Mouse (Mus musculus) heart, adult 2 months (tissue): ENCODE measurements at regions not wholly inside any gene's neighbourhood (a gene's known extent, or its start where the extent isn't known, plus 50 kb on each side); places are given as distances from the start of the nearest gene placed in this dataset.

Experiments
- DNase-seq, 2 experiments: peaks; one replicate each; pipeline ENCODE4 v3.0.0; 2021
- H3K27ac ChIP-seq: fragments of 200-600 bp; 2 replicates; pipeline ENCODE4 v1.8.1; 2022
- H3K27me3 ChIP-seq: fragments of 200-500 bp; 2 replicates; pipeline ENCODE4 v1.6.1; 2012; ENCODE audit warnings: mild to moderate bottlenecking, low read length, inconsistent platforms, mixed read lengths; ENCODE audit not compliant: control insufficient read depth, insufficient read depth
- H3K36me3 ChIP-seq: fragments of 200-500 bp; 2 replicates; pipeline ENCODE4 v1.6.1; 2012; ENCODE audit warnings: low read length, inconsistent platforms; ENCODE audit not compliant: control insufficient read depth, insufficient read depth
- H3K4me1 ChIP-seq: fragments of 200-500 bp; 2 replicates; pipeline ENCODE4 v1.6.1; 2011; ENCODE audit warnings: low read length; ENCODE audit not compliant: control insufficient read depth, insufficient read depth
- H3K4me3 ChIP-seq: fragments of 200-600 bp; 2 replicates; pipeline ENCODE4 v1.8.1; 2022
- H3K79me2 ChIP-seq: fragments of 200-500 bp; replicated peaks from 2 replicates; pipeline ENCODE4 v1.6.1; 2012; ENCODE audit warnings: mild to moderate bottlenecking, inconsistent platforms, low read length, moderate library complexity, mixed read lengths; ENCODE audit not compliant: control insufficient read depth, insufficient read depth
- H3K9ac ChIP-seq: fragments of 200-500 bp; 2 replicates; pipeline ENCODE4 v1.6.1; 2012; ENCODE audit warnings: low read depth, mild to moderate bottlenecking, control low read depth, inconsistent platforms, low read length, mixed read lengths
- CTCF ChIP-seq: fragments of 200-600 bp; IDR thresholded peaks from 2 replicates; pipeline ENCODE4 v1.8.1; 2022; ENCODE audit warnings: antibody characterized with exemption, mild to moderate bottlenecking, moderate library complexity
- EP300 ChIP-seq: fragments of 200-500 bp; IDR thresholded peaks from 2 replicates; pipeline ENCODE4 v1.6.1; 2011; ENCODE audit warnings: low read depth, low read length, control low read depth; ENCODE audit not compliant: insufficient read depth
- POLR2A ChIP-seq: fragments of 200-500 bp; IDR thresholded peaks from 2 replicates; pipeline ENCODE4 v1.6.1; 2011; ENCODE audit warnings: mild to moderate bottlenecking, low read depth, low read length, control low read depth; ENCODE audit not compliant: insufficient read depth
- WGBS: fragments of 180-500 bp; shearing (Covaris S2); methylation state at CpG from one replicate; pipeline ENCODE4 v1.1.7; 2018; 5-methylcytosine and 5-hydroxymethylcytosine counted together
- intact Hi-C: fragments of 180-260 bp; cut with DNase I; formaldehyde crosslinking; loops from one replicate; pipeline ENCODE4 v1.15.1; 2025

DNA sequence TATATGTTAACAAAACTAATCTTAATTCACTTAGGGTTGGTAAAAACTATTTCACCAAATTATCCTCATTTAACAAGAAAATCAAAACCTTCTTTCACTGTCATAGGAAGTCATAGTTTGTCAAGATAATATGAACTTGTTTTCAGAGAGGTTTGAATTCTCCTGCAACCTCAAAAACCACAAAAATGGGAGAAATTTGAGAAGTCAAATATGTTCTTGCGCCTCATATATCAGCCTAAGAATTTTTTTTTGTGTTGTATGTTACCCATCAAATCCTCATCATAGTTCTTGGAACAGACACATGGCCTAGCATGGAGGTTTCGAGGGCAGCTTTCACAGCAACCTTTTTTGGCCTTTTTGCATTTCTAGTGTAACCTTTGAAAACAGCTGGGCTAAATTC lies 342.5 kb upstream of the Adamts9 start:
- H3K79me2 ChIP-seq = no peaks in the 10 kb centered on the region
- 97% methylated on average over 2 of the region's 2 CpGs for WGBS
- TF ChIP-seq EP300 = no peak
- TF ChIP-seq POLR2A = no peak
- no peak for TF ChIP-seq CTCF
- intact Hi-C loops = no loop called here
- no peaks in the 10 kb centered on the region for H3K4me1 ChIP-seq
- H3K27me3 ChIP-seq = no peaks in the 10 kb centered on the region
- H3K4me3 ChIP-seq = no peak overlapping the region
- no peak for DNase-seq
- H3K27ac ChIP-seq = no peak overlapping the region
- no peaks in the 10 kb centered on the region for H3K36me3 ChIP-seq
- no peak overlapping the region for H3K9ac ChIP-seq

DNA sequence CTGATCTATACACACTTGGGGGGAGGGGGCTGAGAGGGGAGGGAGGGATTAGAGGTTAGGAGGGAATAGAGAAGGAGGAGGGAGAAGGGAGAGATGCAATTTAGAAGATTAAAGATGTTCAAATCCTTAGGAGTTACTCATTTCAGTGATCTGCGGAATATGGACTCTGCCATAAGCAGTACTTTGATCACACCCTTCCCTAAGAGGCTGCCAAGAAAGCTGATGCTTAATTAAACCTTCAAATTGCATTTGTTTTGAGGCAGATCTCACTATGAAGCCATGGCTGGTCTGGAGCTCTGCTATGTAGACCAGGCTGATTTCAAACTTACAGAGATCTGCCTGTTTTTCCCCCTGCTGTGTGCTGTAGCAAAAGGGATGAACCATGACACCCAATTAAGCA lies 338.2 kb upstream of the Adamts9 start:
- 72% methylated on average over 1 of the region's 1 CpGs for WGBS
- H3K27me3 ChIP-seq = no peaks in the 10 kb centered on the region
- H3K27ac ChIP-seq = no peak overlapping the region
- H3K4me3 ChIP-seq = no peak overlapping the region
- H3K36me3 ChIP-seq = no peaks in the 10 kb centered on the region
- no peaks in the 10 kb centered on the region; the same call in 1 of the 2 replicates for H3K4me1 ChIP-seq
- no peak overlapping the region for H3K9ac ChIP-seq
- TF ChIP-seq EP300 = no peak
- TF ChIP-seq POLR2A = no peak
- no peak for TF ChIP-seq CTCF
- no peaks in the 10 kb centered on the region for H3K79me2 ChIP-seq
- intact Hi-C loops = no loop called here
- no peak for DNase-seq

- 30% methylated on average over 12 of the region's 12 CpGs for WGBS
- peaks cover 7% of the 10 kb centered on the region for H3K4me1 ChIP-seq
- no peak overlapping the region for H3K4me3 ChIP-seq
- peak overlapping the region; percentile 36; the same call in 1 of the 2 replicates for H3K27ac ChIP-seq
- intact Hi-C loops = loop anchor here (5.0 kb wide), 3 partner anchors 42 to 122 kb away; no protein-coding TSS in a partner anchor
- no peak overlapping the region for H3K9ac ChIP-seq
- no peaks in the 10 kb centered on the region for H3K79me2 ChIP-seq
- DNase-seq = peak; percentile 47 to 76
- H3K27me3 ChIP-seq = no peaks in the 10 kb centered on the region
- TF ChIP-seq CTCF (no peak), EP300 (0 out of 2 replicates have a peak, but pooled peaks have one; percentile 35), POLR2A (peak; percentile 7; the same call in 1 of the 2 replicates)
- peaks cover 4% of the 10 kb centered on the region; the same call in 1 of the 2 replicates for H3K36me3 ChIP-seq
Observed at GRCm38 (mm10) chr6:93273917-93274513, 330.7 kb upstream of the Adamts9 start.

GRCm38 (mm10) chr6:93272206-93272605 lies 328.9 kb upstream of the Adamts9 start:
- Histone ChIP-seq H3K36me3 (peaks cover 4% of the 10 kb centered on the region; the same call in 1 of the 2 replicates), H3K9ac (no peak overlapping the region), H3K27ac (no peak overlapping the region), H3K79me2 (no peaks in the 10 kb centered on the region), H3K4me1 (peaks cover 7% of the 10 kb centered on the region), H3K27me3 (no peaks in the 10 kb centered on the region), H3K4me3 (no peak overlapping the region)
- DNase-seq = no peak
- WGBS = 27% methylated on average over 4 of the region's 4 CpGs
- no peak for TF ChIP-seq POLR2A
- TF ChIP-seq EP300 = no peak
- TF ChIP-seq CTCF = no peak
- intact Hi-C loops = loop anchor here (5.0 kb wide), 3 partner anchors 40 to 120 kb away; no protein-coding TSS in a partner anchor

- no peaks in the 10 kb centered on the region for H3K27me3 ChIP-seq
- no peak overlapping the region for H3K27ac ChIP-seq
- no peak overlapping the region for H3K9ac ChIP-seq
- intact Hi-C loops = no loop called here
- TF ChIP-seq CTCF (no peak), EP300 (no peak), POLR2A (no peak)
- no peaks in the 10 kb centered on the region for H3K36me3 ChIP-seq
- no peak for DNase-seq
- 72% methylated on average over 5 of the region's 5 CpGs for WGBS
- H3K4me1 ChIP-seq = no peaks in the 10 kb centered on the region
- no peak overlapping the region for H3K4me3 ChIP-seq
- no peaks in the 10 kb centered on the region for H3K79me2 ChIP-seq
Observed at GRCm38 (mm10) chr6:93266826-93267225, 323.5 kb upstream of the Adamts9 start.

DNA sequence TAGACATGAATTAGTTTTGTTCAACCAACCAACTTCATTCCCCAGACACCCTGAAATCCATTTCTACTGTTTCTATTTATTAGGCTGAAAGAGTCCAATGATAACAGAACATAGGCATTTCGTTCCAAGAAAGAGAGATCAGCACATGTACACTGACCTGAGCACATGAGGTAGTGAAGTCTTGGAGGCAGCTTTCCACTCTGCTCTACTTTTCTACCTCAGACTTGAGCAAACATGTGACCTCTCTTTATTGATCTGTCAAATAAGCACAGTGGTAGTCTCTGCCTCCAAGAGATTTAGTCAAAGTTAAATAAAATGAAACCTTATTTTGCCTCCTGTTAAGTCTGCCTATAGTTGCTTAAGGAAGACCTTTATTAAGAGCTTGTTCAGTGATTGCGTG lies 321.9 kb upstream of the Adamts9 start:
- H3K27me3 ChIP-seq = no peaks in the 10 kb centered on the region
- no peak overlapping the region for H3K4me3 ChIP-seq
- no peaks in the 10 kb centered on the region for H3K79me2 ChIP-seq
- TF ChIP-seq POLR2A (no peak), EP300 (no peak), CTCF (no peak)
- no peak for DNase-seq
- no peak overlapping the region for H3K9ac ChIP-seq
- no peaks in the 10 kb centered on the region for H3K36me3 ChIP-seq
- intact Hi-C loops = no loop called here
- H3K27ac ChIP-seq = no peak overlapping the region
- WGBS = 93% methylated on average over 2 of the region's 2 CpGs
- no peaks in the 10 kb centered on the region for H3K4me1 ChIP-seq
